Mouse (Mus musculus) stomach, postnatal 0 days (tissue): ENCODE data around the gene Foxg1.

ENCODE experiments used
- CTCF ChIP-seq: IDR thresholded peaks from 2 replicates; pipeline ENCODE4 v1.5.1; 2016; ENCODE audit warnings: antibody characterized with exemption, low read depth, mild to moderate bottlenecking, moderate library complexity
- EP300 ChIP-seq: optimal IDR thresholded peaks from 2 replicates; pipeline ENCODE3; 2016; ENCODE audit warnings: antibody characterized with exemption

DNA sequence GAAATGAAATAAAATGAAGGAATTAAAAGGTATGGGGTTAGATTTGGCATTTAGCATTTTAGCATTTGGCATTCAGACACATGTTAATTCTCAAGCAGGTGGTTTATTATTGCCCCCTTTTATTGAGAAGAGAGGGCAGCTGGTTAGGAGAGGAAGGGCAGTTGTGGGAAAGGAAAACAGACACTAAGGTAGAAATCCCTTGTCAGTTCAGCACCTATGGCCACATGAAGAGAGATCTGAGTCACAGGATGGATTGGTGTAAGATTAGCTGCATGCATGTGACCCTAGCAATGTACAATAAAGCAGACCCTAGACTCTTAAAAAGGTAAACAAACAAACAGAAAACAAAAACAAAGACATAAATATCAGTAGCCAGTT lies 15.7 kb downstream of the Foxg1 start:
- no peak for TF ChIP-seq CTCF
- TF ChIP-seq EP300 = no peak
